ENCODE assay signal across 9 mouse cellular contexts in genomic region chrX:59179081-59179596, GRCm38 (mm10).
A peak's percentile ranks its signal among the peaks of the same experiment; 100 is the strongest.
DNase-seq lines count a peak whose midpoint lies in the region; ATAC-seq and TF ChIP-seq lines count a peak whose summit lies in the region.
"Had no signal": no experiment of that assay in that cellular context is flagged by ENCODE, and none has a peak within 500 bp of the region (broad histone marks: within the 10 kb centered on the region; RNA-seq: fewer than 3 reads in every experiment).

No protein-coding gene starts in this region.

- H3K27ac ChIP-seq in kidney, adult 2 months (ENCODE audit: insufficient read depth, low read depth, low read length): no peak overlapping the region
- H3K27ac ChIP-seq in liver, postnatal 0 days (ENCODE audit: low read depth): no peak overlapping the region

- ATAC-seq in common myeloid progenitor, adult 5-6 weeks (replicated peaks; ENCODE audit: low read depth, poor library complexity, severe bottlenecking): 0 out of 2 replicates have a peak, but pooled peaks have one; percentile 29
- ATAC-seq in granulocyte monocyte progenitor cell, adult 5-6 weeks (replicated peaks; ENCODE audit: poor library complexity, severe bottlenecking): peak; percentile 52; the same call in 1 of the 2 replicates
- ATAC-seq in liver, postnatal 0 days: no peak
- ATAC-seq: Patski had no signal

- WGBS in kidney, adult 2 months: 3% methylated on average over 3 of the region's 3 CpGs
- WGBS in liver, postnatal 0 days (ENCODE audit: insufficient replicate concordance): 27% methylated on average over 3 of the region's 3 CpGs

- H3K9ac ChIP-seq in liver, postnatal 0 days (replicated peaks): no peak overlapping the region

- H3K36me3 ChIP-seq in kidney, adult 2 months (ENCODE audit: control insufficient read depth, insufficient read depth, low read length): no peaks in the 10 kb centered on the region
- H3K36me3 ChIP-seq in liver, postnatal 0 days (replicated peaks; ENCODE audit: insufficient read depth, low read length): no peaks in the 10 kb centered on the region

- no peaks in the 10 kb centered on the region for H3K27me3 ChIP-seq in kidney, adult 2 months (replicated peaks; ENCODE audit: control insufficient read depth, insufficient read depth, low read length)
- no peaks in the 10 kb centered on the region for H3K27me3 ChIP-seq in liver, postnatal 0 days (ENCODE audit: insufficient read depth, low read length)

- TF ChIP-seq EP300 in liver, postnatal 0 days (IDR thresholded peaks at IDR 0.05; ENCODE audit: low read depth): no peak

- TF ChIP-seq POLR2A in kidney, adult 2 months (IDR thresholded peaks at IDR 0.05; ENCODE audit: low read depth, low read length): no peak

- no peak overlapping the region for H3K4me3 ChIP-seq in kidney, adult 2 months (ENCODE audit: insufficient read depth, low read depth, low read length)
- no peak overlapping the region for H3K4me3 ChIP-seq in liver, postnatal 0 days (ENCODE audit: low read depth, low read length)

- no peaks in the 10 kb centered on the region for H3K4me1 ChIP-seq in kidney, adult 2 months (ENCODE audit: control insufficient read depth, insufficient read depth, low read length)
- no peaks in the 10 kb centered on the region for H3K4me1 ChIP-seq in liver, postnatal 0 days (ENCODE audit: insufficient read depth)

- no peak for TF ChIP-seq CTCF in kidney, adult 2 months (conservative IDR thresholded peaks at IDR 0.05; ENCODE audit: insufficient read depth, insufficient read length, low read depth, low read length)
- no peak for TF ChIP-seq CTCF in liver, postnatal 0 days (IDR thresholded peaks at IDR 0.05; ENCODE audit: low read depth)

- no peaks in the 10 kb centered on the region for H3K9me3 ChIP-seq in liver, postnatal 0 days (ENCODE audit: low read length)

- DNase-seq in kidney, postnatal 4 days: peak; percentile 8 to 10
- no peak for DNase-seq in kidney, adult 2 months
- DNase-seq in layer of hippocampus, adult 9-11 months: peak; percentile 46
- DNase-seq in neural tube, embryonic 10.5 days (ENCODE audit: extremely low spot score, low spot score): peak; percentile 14
- DNase-seq in thymus, postnatal 10 days (ENCODE audit: low spot score in 2 of 2): no peak
- no peak for DNase-seq in liver, postnatal 0 days

- H3K4me2 ChIP-seq in liver, postnatal 0 days (ENCODE audit: low read depth, low read length): no peak overlapping the region

Comparison
In these comparisons a context has a peak if more than half of its experiments do, and no peak if none do; other contexts are left out.
1. DNase-seq: peak in kidney, postnatal 4 days (2 of 2), layer of hippocampus, adult 9-11 months (single experiment) and neural tube, embryonic 10.5 days (single experiment); none in kidney, adult 2 months (single experiment), thymus, postnatal 10 days (0 of 2) and liver, postnatal 0 days (single experiment).